Mouse (Mus musculus) G1E (cell line): ENCODE measurements at regions not wholly inside any gene's neighbourhood (a gene's known extent, or its start where the extent isn't known, plus 50 kb on each side); places are given as distances from the start of the nearest gene placed in this dataset.

Experiments
- CTCF ChIP-seq: IDR thresholded peaks from 2 replicates; pipeline ENCODE4 v1.5.1; 2012; ENCODE audit warnings: low read depth, low read length, inconsistent platforms, mixed read lengths
- GATA1 ChIP-seq: IDR thresholded peaks from 2 replicates; pipeline ENCODE4 v1.6.1; 2012; ENCODE audit warnings: borderline replicate concordance, low read length, inconsistent platforms, mixed read lengths
- POLR2AphosphoS5 ChIP-seq: IDR thresholded peaks from 2 replicates; pipeline ENCODE4 v1.6.1; 2012; ENCODE audit warnings: low read depth, low read length, inconsistent platforms; ENCODE audit not compliant: insufficient replicate concordance
- TAL1 ChIP-seq: conservative IDR thresholded peaks from 2 replicates; pipeline ENCODE4 v1.6.1; 2012; ENCODE audit warnings: low read depth, low read length, inconsistent platforms, mixed read lengths

DNA sequence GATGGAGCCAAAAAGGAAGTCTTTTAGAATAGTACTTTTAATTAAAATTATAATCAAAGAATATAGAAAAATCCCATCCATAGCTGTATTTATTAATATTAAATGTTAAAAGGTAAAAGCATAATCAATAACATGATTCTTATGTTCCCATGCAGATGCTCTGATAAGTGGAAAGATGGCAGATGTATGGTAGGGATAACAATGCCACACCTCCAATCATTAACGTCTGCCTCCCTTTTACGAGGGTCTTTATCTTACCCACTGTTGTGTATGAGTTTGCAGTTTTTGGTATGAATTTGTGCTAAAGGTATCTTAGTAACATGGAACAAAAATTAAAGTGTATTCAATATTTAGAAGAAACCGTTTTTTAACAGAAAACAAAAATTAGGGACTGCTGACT is 127.8 kb downstream of the Alg10b start:
- TF ChIP-seq TAL1 (peak; percentile 51; the same call in 1 of the 2 replicates), CTCF (no peak), GATA1 (no peak), POLR2AphosphoS5 (no peak)
